Mouse (Mus musculus) hindbrain, embryonic 14.5 days (tissue): ENCODE data around the gene Olfr837. TPM values are rescaled to one million over a fixed set of nuclear protein-coding genes. Genes with fewer than 3 reads are reported as not detected.
"Not testable (repeated sequence)": the region's sequence is repeated elsewhere in the genome, so short reads cannot be mapped to it uniquely, and the experiment has no call there.

Source experiments
- ATAC-seq: fragments of 200-750 bp; cut with Nextera tagmentation; 2 replicates; pipeline ENCODE4 v1.8.0; 2017; ENCODE audit warnings: moderate number of reproducible peaks, mild to moderate bottlenecking, moderate TSS enrichment, moderate library complexity; ENCODE audit not compliant: low FRiP score
- DNase-seq: peaks from one replicate; pipeline ENCODE4 v3.0.0-alpha.2; 2015; ENCODE audit warnings: low spot score
- H3K27ac ChIP-seq: fragments of 300-500 bp; sonication (generic); 2 replicates; pipeline ENCODE4 v1.5.1; 2014; ENCODE audit warnings: mild to moderate bottlenecking, moderate library complexity
- H3K27me3 ChIP-seq: fragments of 300-500 bp; sonication (generic); 2 replicates; pipeline ENCODE4 v1.6.1; 2014; ENCODE audit warnings: mild to moderate bottlenecking, low read length, mixed read lengths; ENCODE audit not compliant: control insufficient read depth, insufficient read depth
- H3K36me3 ChIP-seq: fragments of 300-500 bp; sonication (generic); replicated peaks from 2 replicates; pipeline ENCODE4 v1.6.1; 2014; ENCODE audit not compliant: control insufficient read depth, insufficient read depth
- H3K4me1 ChIP-seq: fragments of 300-500 bp; sonication (generic); replicated peaks from 2 replicates; pipeline ENCODE4 v1.6.1; 2014; ENCODE audit warnings: antibody characterized with exemption, low read length, mixed read lengths; ENCODE audit not compliant: control insufficient read depth, insufficient read depth
- H3K4me2 ChIP-seq: fragments of 300-500 bp; sonication (generic); replicated peaks from 2 replicates; pipeline ENCODE4 v1.6.1; 2014; ENCODE audit warnings: mild to moderate bottlenecking, moderate library complexity
- H3K4me3 ChIP-seq: fragments of 300-500 bp; sonication (generic); replicated peaks from 2 replicates; pipeline ENCODE4 v1.5.1; 2014; ENCODE audit warnings: mild to moderate bottlenecking, low read length
- H3K9ac ChIP-seq: fragments of 300-500 bp; sonication (generic); 2 replicates; pipeline ENCODE4 v1.6.1; 2014
- H3K9me3 ChIP-seq: fragments of 300-500 bp; sonication (generic); 2 replicates; pipeline ENCODE4 v1.6.1; 2016; ENCODE audit warnings: low read length; ENCODE audit not compliant: control insufficient read depth
- WGBS: fragments of 180-500 bp; shearing (Covaris S2); extraction: QIAGEN DNeasy Blood & Tissue Kit; methylation state at CpG from one replicate; pipeline ENCODE4 v1.1.7; 2014; 5-methylcytosine and 5-hydroxymethylcytosine counted together
- polyA plus RNA-seq: library from polyadenylated mRNA; unstranded; fragments of >200 nt; fragmentation: Nextera tagmentation; extraction: Ambion mirVana; gene quantifications from 2 replicates; pipeline ENCODE4 v1.2.1, GENCODE M21; 2014

Olfr837 gene
- polyA plus RNA-seq, result not detected in 2 replicates

DNA sequence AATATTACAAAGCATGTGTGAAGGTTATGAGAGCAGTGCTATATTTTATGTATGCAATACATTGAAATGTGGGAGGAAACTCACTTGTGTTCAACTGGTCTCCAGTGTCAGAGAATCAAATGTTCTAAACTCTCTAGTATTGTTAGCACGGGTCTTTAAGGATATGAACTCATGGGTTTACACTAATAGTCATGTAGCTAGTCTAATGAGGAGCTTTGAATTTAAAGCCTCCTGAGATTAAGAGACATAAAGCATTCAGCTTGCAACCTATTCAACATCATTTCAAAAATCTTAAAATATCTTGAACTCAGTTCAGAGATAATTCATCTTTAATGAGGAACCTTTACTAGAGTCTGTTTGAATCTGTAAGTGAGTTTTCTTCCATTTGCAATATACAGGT is at the start of gene Olfr837:
TSS of gene Olfr837 (plus strand) at position 301 of the 400 bp plus-strand sequence.
- Histone ChIP-seq H3K27ac (no peak within 1 kb of the TSS), H3K4me2 (no peak within 1 kb of the TSS), H3K9ac (no peak within 1 kb of the TSS), H3K9me3 (peaks cover 15% of the 10 kb centered on the region; the same call in 1 of the 2 replicates), H3K27me3 (no peaks in the 10 kb centered on the region), H3K4me3 (no peak within 1 kb of the TSS), H3K4me1 (no peaks in the 10 kb centered on the region), H3K36me3 (no peaks in the 10 kb centered on the region)
- ATAC-seq, result no peak
- 80% methylated on average over 1 of the region's 1 CpGs for WGBS
- no peak for DNase-seq

DNA sequence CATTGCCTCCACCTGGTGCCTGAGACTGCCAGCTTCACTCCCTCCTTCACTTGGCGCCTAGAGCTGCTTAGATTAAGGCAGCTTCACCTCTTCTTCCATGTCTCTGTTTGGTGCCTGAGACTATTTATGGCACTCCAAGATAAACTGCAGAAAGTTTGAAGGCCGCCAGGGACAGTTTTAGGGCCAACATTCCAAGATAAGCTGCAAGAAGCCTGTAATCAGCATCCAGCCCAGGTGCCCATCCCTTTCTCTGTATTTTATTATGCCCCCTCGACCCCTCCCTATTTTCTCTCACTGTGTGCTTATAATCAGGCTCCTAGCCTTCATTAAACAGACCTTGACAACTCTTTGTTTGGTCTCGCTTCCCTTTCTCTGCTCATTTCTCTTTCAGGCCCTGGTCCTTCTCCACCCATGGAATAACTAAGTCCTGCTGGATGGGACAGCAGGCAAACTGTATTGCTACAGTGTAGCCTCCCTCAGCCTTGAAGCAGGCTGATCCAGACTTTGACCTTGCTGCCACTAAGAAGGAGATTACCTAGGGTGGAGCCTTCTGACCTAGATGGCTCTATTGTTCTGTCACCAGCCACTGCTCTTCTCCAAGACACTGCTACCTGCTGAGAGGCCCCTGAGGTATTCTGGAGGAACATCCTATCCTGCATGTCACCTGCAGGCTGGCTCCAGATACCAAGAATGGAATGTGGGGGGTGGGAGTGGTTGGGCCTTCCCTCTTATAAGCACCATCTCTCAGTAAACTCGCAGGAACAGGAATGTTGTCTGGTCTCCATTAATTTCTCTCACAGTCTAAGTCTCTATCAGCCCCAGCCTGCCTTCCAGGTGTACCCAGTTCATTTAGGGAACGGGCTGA is 43.0 kb upstream of the Olfr837 start:
- not testable (repeated sequence) for H3K27me3 ChIP-seq, H3K4me3 ChIP-seq, H3K4me2 ChIP-seq, H3K4me1 ChIP-seq, H3K9ac ChIP-seq, DNase-seq, ATAC-seq, H3K36me3 ChIP-seq, H3K27ac ChIP-seq
- peaks cover 20% of the 10 kb centered on the region for H3K9me3 ChIP-seq
- WGBS, result 64% methylated on average over 6 of the region's 6 CpGs

- no peaks in the 10 kb centered on the region for H3K4me1 ChIP-seq
- ATAC-seq (no peak), DNase-seq (no peak)
- H3K4me3 ChIP-seq, result no peak overlapping the region
- no peaks in the 10 kb centered on the region for H3K36me3 ChIP-seq
- no peak overlapping the region for H3K9ac ChIP-seq
- peaks cover 19% of the 10 kb centered on the region; the same call in 1 of the 2 replicates for H3K9me3 ChIP-seq
- H3K27me3 ChIP-seq, result no peaks in the 10 kb centered on the region
- 89% methylated on average over 4 of the region's 4 CpGs for WGBS
- no peak overlapping the region for H3K27ac ChIP-seq
- no peak overlapping the region for H3K4me2 ChIP-seq
Observed at GRCm38 (mm10) chr9:19097286-19097685, 38.8 kb upstream of the Olfr837 start.

DNA sequence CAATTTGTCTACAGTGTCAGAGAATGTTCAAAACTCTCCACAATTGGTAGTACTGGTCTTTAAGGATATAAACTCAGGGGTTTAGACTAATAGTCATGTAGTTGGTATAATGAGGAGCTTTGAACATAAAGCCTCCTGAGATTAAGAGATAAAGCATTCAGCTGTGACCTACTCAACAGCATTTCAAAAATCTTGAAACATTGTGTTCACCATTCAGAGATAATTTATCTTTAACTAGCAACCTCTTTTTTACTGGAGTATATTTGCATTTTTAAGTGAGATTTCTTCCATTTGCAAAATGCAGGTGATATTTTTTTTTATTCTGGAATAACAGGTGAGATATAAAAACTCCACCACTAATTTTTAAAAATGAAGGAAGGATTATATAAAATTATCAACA is 16.0 kb upstream of the Olfr837 start, which contains the start of gene Olfr836:
TSS of gene Olfr836 (plus strand) at position 301 of the 400 bp plus-strand sequence.
- no peak within 1 kb of the TSS for H3K9ac ChIP-seq
- no peaks in the 10 kb centered on the region for H3K36me3 ChIP-seq
- no peaks in the 10 kb centered on the region for H3K27me3 ChIP-seq
- 0 out of 2 replicates have a peak, but pooled peaks cover 6% of the 10 kb centered on the region for H3K9me3 ChIP-seq
- no peaks in the 10 kb centered on the region for H3K4me1 ChIP-seq
- H3K4me2 ChIP-seq, result no peak within 1 kb of the TSS
- H3K27ac ChIP-seq, result no peak within 1 kb of the TSS
- DNase-seq (no peak), ATAC-seq (no peak)
- H3K4me3 ChIP-seq, result no peak within 1 kb of the TSS

GRCm38 (mm10) chr9:19177212-19177611 is 41.1 kb downstream of the Olfr837 start, which contains the start of gene Olfr839-ps1:
Gene Olfr839-ps1 (minus strand): TSS chr9:19177312.
- H3K4me3 ChIP-seq, result no peak within 1 kb of the TSS
- no peaks in the 10 kb centered on the region for H3K36me3 ChIP-seq
- no peak within 1 kb of the TSS for H3K27ac ChIP-seq
- 85% methylated on average over 1 of the region's 1 CpGs for WGBS
- DNase-seq (no peak), ATAC-seq (no peak)
- no peaks in the 10 kb centered on the region for H3K27me3 ChIP-seq
- H3K9me3 ChIP-seq, result peaks cover 23% of the 10 kb centered on the region
- H3K9ac ChIP-seq, result no peak within 1 kb of the TSS
- H3K4me2 ChIP-seq, result no peak within 1 kb of the TSS
- H3K4me1 ChIP-seq, result no peaks in the 10 kb centered on the region

Other genes with a start within 250 kb of the Olfr837 start
- gene Olfr832, start 199.2 kb upstream of the Olfr837 start, polyA plus RNA-seq, result not detected in 2 replicates
- not detected in 2 replicates for gene Olfr834, start 148.3 kb upstream of the Olfr837 start, polyA plus RNA-seq
- not detected in 2 replicates for gene Olfr835, start 103.6 kb upstream of the Olfr837 start, polyA plus RNA-seq
- gene Olfr836, start 15.9 kb upstream of the Olfr837 start, polyA plus RNA-seq, result not detected in 2 replicates
- gene Olfr839-ps1, start 41.0 kb downstream of the Olfr837 start, polyA plus RNA-seq, result not detected in 2 replicates
- not detected in 2 replicates for gene Olfr843, start 115.7 kb downstream of the Olfr837 start, polyA plus RNA-seq
- gene Olfr844, start 180.0 kb downstream of the Olfr837 start, polyA plus RNA-seq, result not detected in 2 replicates
- gene Olfr845, start 200.1 kb downstream of the Olfr837 start, polyA plus RNA-seq, result not detected in 2 replicates
- not detected in 2 replicates for gene Olfr846, start 227.7 kb downstream of the Olfr837 start, polyA plus RNA-seq
- not detected in 2 replicates for gene Olfr847, start 242.4 kb downstream of the Olfr837 start, polyA plus RNA-seq